Mouse (Mus musculus): ENCODE results near the gene Mycbp2.

Mycbp2 gene

DNA sequence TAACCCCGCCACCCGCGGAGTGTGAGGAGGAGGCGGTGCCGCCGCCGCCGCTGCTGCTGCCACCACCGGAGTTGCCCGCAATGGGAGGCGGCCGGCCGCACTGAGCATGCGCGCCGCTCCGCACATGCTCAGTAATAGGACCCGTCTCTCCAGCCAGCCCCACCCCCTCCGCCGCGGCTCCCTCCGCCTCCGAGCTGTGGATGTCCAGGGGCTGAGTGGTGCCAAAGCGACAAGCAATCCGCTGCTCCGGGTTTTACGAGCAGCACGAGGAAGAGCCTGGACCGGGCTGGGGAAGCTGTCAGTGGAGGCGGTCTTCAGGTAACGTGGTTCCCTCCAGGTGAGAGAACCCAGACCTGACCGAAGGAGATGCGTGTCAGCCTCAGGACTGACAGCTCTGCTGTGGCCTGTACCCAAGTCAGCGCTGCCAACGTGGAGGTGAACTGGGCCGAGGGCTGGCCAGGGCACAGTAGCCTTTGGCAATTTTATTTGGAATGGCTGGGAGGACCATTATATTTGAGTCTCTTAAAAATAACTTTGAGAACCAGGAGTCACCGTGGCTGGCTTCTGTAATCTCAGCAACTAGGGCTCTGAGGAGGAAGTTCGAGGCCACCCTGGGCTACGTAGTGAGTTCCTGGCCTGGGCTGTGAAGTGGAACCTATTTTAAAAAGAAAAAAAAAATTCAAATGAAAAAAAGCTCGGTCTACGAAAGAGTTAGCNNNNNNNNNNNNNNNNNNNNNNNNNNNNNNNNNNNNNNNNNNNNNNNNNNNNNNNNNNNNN lies at the start of gene Mycbp2:
Gene Mycbp2 (minus strand): TSS at position 86 of the 777 bp plus-strand sequence.
- DNase-seq (ENCODE audit: low spot score), result peak; percentile 94

DNA sequence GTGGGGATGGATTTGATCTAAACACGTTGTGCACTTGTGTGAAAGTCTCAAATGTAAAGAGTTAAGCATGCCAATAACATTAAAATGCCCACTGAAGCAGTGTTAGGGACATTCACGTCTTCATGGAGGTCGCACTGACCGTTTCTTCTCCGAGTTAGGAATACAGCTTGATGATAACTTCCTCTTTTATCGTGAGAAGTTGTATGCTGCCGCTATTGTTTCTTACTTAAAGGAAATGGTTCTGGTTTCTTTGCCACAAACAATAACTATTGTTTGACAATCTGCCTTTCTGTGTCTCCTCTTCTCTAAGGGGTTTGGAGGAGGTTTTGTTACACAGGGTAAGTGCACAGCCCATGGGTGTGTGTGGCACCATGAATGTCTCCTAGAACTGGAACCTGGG lies 45.8 kb upstream of the Mycbp2 start:
- no peak for DNase-seq (ENCODE audit: low spot score)

DNA sequence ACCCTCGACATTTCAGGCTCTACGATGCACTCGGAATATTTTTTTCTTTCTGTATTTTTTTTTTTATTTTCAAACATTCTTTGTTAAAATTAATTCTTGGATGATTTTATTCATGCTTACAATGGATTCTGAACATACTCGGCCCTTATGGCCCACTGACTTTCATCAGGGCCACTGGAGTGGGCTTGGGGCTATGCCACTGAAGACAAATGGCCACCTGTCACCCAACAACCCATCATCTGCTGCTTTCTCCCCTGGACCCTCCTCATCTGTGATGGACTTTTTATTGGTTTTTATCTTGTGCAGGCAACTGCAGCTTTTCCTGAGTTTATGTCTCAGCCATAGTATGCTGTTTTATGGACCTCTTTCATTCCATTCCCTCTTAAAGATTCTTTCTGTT lies 40.8 kb upstream of the Mycbp2 start:
- DNase-seq (ENCODE audit: low spot score), result no peak

- DNase-seq (ENCODE audit: low spot score), result no peak
These were observed 40.3 kb upstream of the Mycbp2 start for GRCm38 (mm10) chr14:103386871-103387270.

DNA sequence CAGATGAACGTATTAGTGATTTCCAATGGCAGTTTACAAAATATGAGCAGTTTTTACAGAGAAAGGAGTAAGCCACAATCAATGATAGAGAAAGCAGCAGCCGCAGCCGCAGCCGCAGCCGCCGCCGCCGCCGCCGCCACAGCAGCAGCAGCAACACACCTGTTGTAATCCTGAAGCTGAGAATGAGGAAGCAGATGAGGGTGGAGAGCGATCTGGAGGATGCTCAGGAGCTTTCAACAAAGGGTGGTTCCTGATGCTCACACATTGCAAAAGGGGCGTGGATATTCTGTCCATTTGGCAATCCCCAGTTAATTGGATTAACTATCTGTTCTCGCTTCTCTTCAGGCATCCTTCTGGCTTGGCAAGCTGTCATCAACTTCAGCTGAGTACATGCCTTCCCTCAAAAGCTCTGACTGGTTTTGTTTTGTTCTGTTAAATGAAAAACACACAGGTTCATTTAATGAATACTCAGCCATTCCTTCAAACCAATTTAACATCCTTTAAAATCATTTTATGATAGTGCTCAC lies 38.5 kb upstream of the Mycbp2 start:
- no peak for DNase-seq (ENCODE audit: low spot score)

- no peak for DNase-seq (ENCODE audit: low spot score)
These were observed 32.1 kb upstream of the Mycbp2 start for GRCm38 (mm10) chr14:103378703-103379102.

- DNase-seq (ENCODE audit: low spot score), result no peak
These were observed 30.2 kb upstream of the Mycbp2 start for GRCm38 (mm10) chr14:103376765-103377164.

DNA sequence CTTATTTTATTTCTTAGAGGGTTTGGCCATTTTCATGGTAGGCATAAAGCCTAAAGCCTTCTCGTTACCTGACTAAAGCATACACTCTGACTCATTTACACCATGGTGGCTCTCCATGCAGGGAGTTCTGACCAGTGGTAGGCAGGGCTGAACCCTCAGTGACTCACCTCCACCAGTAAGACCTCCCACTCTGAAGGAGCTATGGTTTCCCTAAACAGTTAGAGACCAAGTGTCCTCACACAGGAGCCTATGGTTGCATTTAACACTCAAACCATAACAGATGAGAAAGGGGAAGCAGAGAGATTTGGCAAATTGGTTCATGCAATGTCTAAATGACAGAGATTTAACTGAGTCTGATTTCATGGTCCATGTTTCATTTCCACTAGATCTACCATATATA lies 28.9 kb upstream of the Mycbp2 start:
- DNase-seq (ENCODE audit: low spot score), result no peak

DNA sequence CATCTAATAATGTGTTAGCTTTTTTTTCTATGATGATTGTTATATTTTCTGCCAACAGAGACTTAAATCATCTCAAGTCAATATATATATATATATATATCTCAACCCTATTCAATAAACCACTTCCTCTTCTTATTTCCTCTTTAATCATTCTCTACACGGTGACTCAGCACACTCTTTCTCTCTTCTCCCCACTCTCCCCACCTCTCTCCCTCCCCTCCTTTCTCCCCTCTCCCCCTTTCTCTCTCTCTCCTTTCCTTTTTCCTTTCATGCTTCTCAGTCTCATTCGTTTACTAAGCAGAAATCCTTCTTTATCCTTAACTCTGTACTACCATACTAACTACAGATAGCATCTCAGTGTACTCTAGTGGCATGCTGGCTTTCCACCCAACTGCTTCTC lies 16.6 kb upstream of the Mycbp2 start:
- no peak for DNase-seq (ENCODE audit: low spot score)

GRCm38 (mm10) chr14:103356066-103356465 lies 9.5 kb upstream of the Mycbp2 start:
- no peak for DNase-seq (ENCODE audit: low spot score)

DNA sequence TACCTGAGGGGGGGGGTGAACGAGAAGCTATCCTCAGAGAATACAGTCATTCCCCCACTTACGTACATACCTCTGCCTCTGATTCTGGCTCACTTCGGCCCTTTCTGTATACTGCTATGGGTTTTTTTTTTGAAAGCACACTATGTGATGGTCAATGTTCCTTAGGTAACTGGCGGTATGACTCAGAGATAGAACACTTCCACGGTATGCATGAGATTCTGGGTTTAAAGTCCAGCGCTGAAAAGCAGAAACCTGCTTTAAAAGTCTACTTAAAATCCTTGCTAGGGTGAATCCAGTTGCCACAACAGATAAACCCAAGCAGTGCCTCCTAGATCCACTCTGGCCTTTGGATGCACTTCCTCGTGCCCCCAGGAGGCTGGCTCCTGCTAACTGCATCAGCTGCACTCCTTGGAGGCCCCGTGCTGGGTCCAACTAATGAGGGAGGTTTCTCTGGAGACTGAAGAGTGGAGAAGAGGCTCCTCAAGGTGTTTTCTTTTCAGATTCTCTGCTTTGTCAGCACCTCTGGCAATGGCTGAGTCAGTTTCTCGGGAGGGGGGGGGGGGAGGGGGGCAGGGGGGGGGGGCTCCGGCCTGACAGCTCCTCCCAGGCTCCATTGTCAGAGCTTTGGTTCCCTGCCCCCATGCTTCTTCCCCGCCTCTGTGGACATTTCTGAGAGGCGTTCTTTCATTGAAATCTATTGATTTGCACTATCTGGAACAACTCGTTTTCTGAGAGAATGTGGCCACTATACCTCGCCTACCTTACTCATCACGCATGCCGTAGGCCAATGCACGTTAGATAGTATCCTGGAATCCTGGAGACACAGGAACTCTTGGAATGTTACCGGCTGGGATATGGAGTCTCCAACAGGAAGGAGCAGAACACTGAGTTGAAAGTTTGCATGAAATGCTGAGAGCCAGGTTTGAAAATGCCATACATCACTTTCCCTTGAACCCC lies 8.1 kb upstream of the Mycbp2 start:
- no peak for DNase-seq (ENCODE audit: low spot score)

- peak; percentile 39 for DNase-seq (ENCODE audit: low spot score)
These were observed 521 bp downstream of the Mycbp2 start for GRCm38 (mm10) chr14:103345858-103346728.

- DNase-seq (ENCODE audit: low spot score), result no peak
These were observed 1.1 kb downstream of the Mycbp2 start for GRCm38 (mm10) chr14:103345486-103345857.

- no peak for DNase-seq (ENCODE audit: low spot score)
These were observed 1.6 kb downstream of the Mycbp2 start for GRCm38 (mm10) chr14:103345011-103345410.

DNA sequence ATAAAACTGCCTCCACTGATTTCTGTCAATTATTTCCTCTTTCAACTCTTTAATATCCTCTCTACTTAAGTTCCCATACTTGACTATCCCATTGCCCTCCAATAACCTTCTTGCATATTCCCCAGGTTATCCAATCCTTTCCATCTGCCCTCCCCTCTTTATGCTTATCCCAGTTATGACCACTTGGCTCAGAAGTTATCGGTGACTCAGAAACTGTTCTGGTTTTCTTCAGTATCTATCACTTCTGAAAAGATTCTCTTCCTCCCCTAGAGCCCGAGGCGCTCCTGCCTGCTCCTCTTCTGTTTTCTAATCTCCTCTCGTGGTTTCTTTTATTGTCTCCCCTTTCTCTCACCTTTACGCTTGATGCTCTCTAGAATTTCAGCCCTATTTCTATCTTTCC lies 2.8 kb downstream of the Mycbp2 start:
- no peak for DNase-seq (ENCODE audit: low spot score)

DNA sequence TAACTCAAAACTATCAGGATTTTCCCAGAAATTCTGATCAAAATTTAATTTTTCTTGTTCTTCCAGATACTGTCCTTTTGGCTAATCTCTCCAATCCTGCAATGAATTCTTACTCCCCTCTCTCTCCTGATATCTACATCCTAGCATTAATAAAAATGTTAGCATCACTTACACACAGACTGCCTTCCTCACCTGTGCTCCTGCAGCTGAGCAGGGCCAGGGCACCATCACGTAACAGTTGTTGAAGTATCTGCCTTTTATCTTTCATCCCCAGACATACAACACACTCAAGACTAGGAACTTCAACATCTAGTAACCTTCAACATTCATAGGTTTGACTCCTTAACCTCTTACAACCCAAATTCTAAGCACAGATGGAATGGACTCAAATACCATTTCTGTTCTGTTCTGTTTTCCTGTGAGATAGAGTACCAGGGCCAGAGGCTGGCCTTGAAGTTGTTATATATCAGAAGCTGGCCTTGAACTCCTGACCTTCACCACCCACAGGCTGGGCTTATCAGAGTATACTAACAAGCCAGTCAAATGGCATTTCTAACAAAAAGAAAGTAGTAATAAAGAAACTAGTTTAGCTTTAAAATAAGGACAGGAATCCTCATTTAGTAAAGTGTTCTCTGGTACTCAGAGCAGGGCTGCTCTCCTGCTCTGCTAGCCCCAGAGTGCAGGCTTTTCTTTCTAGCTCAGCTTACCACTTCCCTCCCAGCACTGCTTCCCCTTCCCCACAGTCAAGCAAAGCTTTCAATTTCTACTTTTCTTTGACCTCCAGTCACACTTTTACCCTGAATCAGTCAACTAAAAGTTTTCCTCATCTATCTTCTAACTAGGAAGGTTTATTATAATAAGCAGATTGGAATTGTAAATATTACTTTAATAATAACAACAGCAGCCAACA lies 5.0 kb downstream of the Mycbp2 start:
- DNase-seq (ENCODE audit: low spot score), result no peak

DNA sequence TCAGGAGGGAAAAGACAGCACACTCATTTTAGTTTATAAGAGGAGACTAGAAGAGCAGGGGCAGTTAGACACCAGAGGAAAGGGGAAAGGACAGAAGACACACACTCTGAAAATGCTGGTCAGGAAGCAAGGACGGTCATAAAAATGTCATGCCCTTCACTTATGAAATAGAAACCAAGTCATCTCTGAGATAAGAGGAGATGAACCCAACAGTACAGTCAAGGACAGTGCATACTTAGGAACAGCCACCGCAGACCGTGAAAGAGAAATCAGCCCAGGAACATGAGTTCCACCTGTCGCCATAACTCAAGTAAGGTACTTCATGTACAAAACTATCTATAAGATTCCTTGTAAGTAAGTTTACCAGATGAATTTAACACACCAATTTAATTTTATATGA lies 33.7 kb downstream of the Mycbp2 start:
- DNase-seq (ENCODE audit: low spot score), result no peak

GRCm38 (mm10) chr14:103296227-103296626 lies 50.4 kb downstream of the Mycbp2 start:
- no peak for DNase-seq (ENCODE audit: low spot score)

GRCm38 (mm10) chr14:103286650-103287049 lies 60.0 kb downstream of the Mycbp2 start:
- no peak for DNase-seq (ENCODE audit: low spot score)

- DNase-seq (ENCODE audit: low spot score), result no peak
These were observed 69.9 kb downstream of the Mycbp2 start for GRCm38 (mm10) chr14:103276667-103277066.

- DNase-seq (ENCODE audit: low spot score), result no peak
These were observed 86.2 kb downstream of the Mycbp2 start for GRCm38 (mm10) chr14:103260437-103260836.

Data from ovary, postnatal 14 days (tissue).